Mouse (Mus musculus): ENCODE measurements around the gene Ceacam20.
"Not testable (repeated sequence)": the region's sequence is repeated elsewhere in the genome, so short reads cannot be mapped to it uniquely, and the experiment has no call there.

Gene Ceacam20

DNA sequence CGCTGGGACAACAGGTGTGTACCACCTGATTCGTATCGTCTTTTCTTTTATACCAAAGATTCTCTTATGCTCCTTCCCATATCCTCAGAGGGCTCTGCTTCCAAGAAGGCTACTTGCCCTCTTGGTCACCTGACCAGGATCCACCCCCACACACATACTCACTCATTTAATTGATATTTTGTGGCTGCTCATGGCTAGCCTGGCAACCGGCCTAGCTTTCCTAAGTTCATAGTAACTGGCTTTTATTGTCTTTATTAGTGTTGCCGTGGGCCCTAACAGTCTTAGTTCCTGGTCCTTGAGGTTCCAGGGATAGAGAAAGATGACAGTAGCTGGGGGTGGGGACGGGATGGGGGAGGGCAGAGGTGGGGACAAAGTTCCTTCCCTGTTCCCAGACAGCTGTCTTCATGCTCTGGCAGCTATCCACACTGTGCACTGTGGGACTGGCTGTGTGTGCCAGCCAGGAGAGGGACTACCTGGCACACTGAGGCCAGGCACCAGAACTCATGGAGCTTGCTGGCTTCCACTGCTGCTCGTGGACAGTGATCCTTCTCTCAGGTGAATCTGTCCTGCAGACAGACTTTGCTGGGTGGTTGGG lies at the start of gene Ceacam20:
Gene Ceacam20, plus strand, starts transcription at position 428 of the 595 bp plus-strand sequence.
- DNase-seq (ENCODE audit: low spot score), result no peak

- no peak for DNase-seq (ENCODE audit: low spot score)
Measured at GRCm38 (mm10) chr7:19920166-19920505, 45.1 kb upstream of the Ceacam20 start.

GRCm38 (mm10) chr7:19920506-19921261 lies 44.5 kb upstream of the Ceacam20 start, which contains the start of gene Pvr:
Pvr (minus strand) TSS chr7:19921160.
- peak; percentile 59 for DNase-seq (ENCODE audit: low spot score)

- DNase-seq (ENCODE audit: low spot score), result no peak
Measured at GRCm38 (mm10) chr7:19923354-19923753, 41.9 kb upstream of the Ceacam20 start.

DNA sequence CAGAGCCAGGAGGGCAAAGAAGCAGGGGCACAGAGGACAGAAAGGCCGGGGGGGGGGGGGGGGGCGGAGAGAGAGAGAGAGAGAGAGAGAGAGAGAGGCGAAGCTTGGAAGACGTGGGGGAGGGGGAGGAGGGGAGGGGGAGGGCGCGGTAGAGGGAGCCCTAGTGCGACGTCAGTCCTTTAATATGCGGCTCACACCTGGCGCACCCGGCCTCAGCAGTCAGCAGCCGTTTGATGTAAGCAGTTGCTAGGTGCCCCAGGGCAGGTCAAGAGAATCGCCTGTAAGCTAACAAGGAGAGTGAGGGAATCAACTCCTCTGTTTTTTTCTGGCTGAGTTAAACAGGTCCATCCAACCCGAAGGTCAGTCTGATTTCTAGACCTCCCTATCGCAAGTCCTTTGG lies 41.4 kb upstream of the Ceacam20 start:
- DNase-seq (ENCODE audit: low spot score), result no peak

GRCm38 (mm10) chr7:19925376-19925775 lies 39.8 kb upstream of the Ceacam20 start:
- no peak for DNase-seq (ENCODE audit: low spot score)

DNA sequence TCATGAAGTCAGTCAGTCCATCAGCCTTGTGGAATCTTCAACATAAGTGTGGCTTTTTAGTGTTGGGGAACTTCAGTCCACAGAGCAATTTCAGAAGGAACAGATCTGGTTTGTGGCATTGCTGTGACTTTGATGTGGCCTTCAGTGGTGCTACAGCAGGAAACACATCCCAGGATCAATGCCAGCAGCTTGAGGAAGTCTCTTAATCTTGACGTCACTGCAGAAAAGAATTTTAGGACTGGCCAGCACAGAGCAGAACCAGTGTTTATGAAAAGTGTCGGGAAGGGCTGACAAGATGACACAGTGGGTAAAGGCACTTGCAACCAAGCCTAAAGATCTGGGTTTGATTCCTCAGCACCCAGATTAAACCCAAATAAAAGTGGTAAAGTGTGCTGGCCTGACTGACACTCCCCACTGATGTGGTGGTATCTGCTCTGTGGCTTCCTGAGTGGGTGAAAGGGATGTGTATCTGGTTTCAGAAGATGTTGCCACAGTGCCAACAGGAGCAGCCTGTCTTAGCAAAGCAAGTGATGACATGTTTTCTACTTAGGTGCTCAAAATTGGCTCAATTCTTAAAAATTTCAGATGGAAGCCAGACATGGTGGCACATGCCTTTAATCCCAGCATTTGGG lies 38.2 kb upstream of the Ceacam20 start:
- no peak for DNase-seq (ENCODE audit: low spot score)

DNA sequence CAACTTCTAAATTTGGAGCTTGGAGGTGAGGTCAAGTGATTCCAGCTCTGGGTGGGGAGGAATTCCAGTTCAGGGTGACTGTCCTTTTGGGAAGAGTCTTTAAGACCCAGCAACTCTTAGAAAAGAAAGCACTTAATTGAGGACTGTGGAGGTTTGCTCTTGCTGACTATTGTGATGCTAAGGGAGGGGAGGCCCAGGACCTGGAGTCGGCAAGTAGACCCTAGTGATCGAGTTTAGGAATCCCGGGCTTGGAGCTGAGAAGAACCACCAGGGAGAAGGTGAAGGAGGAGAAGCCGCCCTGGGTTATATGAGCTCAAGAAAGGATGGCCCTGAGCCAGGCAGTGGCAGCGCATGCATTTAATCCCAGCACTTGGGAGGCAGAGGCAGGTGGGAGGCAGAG lies 36.7 kb upstream of the Ceacam20 start:
- no peak for DNase-seq (ENCODE audit: low spot score)

DNA sequence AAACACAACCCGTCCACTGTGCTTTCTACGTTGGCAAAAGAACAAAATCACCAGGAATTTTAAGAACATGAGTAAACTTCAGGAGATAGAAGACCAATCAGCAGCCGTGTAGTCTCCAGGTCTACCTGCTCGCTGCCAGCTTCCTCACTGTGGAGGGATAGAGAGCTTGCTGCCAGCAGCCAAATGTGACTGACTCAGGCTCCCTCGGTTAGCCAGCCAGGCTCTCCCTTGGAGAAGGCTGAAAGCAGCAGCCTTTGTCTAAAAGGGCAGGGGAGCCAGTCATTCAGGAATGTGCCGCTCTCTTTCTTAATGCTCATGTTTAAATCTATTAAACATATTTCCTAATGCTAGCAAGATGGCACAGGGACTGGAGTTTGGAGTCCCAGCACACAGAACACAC lies 34.7 kb upstream of the Ceacam20 start:
- DNase-seq (ENCODE audit: low spot score), result not testable (repeated sequence)

DNA sequence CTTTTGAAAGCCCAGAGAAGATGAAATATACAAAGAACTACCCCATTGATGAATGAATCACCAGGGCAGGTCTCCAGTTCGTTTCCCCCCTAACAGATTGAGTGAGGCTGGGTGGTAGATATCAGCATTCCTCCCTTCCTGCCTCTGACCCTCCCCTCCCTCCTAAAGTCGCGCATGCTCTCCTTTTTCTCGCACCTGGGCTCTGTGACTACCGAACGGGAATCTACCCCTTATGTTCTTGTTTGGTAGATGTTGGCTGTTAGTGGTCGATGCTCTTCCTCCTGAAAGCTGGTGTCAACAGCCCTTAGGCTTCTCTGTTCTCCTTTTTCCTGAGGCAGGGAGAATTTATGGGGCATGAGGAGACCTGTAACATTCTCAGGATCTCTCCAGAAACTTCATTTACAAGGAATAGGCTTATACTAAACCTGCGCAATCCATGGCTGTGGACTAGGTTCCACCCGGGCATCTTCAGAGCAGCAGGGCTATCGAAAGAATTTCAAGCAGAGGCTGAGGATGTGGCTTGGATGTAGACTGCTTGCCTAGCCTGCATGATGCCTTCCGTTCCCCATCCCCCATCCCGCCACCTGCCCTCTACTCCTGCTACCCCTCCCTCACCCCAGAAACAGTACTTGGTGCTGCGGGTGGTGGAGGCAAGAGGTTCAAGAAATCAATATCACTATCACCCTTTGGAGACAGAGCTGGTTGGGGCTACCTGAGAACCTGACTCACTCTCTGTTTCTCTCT lies 32.9 kb upstream of the Ceacam20 start:
- no peak for DNase-seq (ENCODE audit: low spot score)

GRCm38 (mm10) chr7:19932877-19933809 lies 32.1 kb upstream of the Ceacam20 start:
- DNase-seq (ENCODE audit: low spot score), result peak; percentile 58

GRCm38 (mm10) chr7:19935171-19935751 lies 30.0 kb upstream of the Ceacam20 start:
- DNase-seq (ENCODE audit: low spot score), result no peak

GRCm38 (mm10) chr7:19935961-19936360 lies 29.3 kb upstream of the Ceacam20 start:
- no peak for DNase-seq (ENCODE audit: low spot score)

DNA sequence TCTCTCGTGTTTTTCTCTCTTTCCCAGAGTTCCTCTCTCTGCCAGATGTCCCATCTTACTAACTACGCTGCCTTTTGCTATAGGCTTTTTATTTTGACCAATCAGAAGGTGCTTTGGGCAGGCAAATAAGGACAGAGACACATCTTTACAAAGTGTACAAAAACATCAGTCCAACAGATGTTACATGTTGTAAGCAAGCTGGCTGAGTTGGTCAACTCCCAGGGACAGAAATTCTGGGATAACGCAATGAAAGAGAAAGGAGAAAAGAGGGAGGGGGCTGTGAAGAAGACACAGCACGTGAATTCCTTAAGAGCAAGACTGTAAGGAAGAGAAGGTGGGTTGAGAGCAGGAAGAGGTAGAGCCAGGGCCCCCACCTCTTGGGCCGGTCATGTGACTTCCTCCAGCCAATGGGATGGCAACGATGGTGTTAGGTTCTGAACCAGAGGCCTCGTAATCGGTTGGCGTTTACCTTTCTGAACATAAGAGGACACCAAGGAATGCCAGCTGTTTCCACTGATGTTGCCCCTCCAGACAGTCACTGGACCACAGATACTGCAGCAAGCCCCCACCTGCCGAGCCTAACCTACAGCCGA lies 27.9 kb upstream of the Ceacam20 start:
- no peak for DNase-seq (ENCODE audit: low spot score)

DNA sequence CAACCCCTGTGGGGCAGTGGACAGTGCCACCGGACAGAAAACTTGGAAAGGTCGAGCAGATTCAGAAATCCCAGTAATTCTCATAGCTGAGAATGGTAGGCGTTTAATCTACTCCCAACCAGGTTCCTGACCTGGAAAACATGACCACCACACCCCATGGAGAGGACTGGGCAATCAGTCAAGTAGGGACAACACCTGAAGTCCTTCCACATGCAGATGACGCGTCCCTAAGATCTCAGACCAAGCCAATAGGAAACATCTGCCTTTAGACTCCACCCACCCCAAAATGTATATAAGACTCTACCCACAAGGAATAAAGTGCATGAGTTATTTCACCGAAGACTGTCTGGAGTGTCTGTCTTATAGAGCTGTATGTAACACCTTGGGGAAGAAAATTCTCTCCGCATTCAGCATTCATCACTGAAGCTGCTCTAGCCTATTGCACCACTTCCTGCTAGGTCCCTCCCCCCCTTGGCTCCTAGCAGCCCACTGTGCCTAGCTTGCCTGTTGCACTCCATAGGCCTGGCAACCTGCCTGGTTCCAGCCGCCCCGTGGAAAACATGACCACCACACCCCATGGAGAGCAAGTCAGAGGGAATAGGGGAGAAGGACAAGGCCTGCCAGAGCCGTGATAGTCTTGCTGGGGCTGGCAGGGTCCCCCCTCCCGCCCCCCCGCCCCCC lies 25.5 kb upstream of the Ceacam20 start:
- peak; percentile 72 for DNase-seq (ENCODE audit: low spot score)

GRCm38 (mm10) chr7:19940256-19940655 lies 25.0 kb upstream of the Ceacam20 start:
- DNase-seq (ENCODE audit: low spot score), result no peak

DNA sequence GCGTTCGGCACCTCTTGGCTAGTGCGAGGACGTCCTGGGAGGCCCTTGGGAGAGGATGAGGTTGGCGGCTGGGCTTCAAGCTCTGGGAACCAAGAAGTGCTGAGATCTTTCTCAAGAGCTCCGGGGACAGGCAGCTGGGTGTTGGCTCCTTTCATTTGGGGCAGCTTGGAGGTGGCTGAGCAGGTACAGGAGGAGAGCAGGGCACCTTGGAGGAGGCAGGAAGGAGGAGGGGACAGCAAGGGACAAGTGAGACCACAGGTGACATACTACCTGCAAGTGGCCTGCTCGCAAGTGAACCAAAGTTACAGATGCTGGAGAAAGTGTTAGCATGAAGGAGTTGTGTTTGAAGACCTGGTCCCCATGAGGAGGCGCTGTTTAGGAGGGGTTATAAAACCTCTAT lies 20.5 kb upstream of the Ceacam20 start:
- DNase-seq (ENCODE audit: low spot score), result no peak

- DNase-seq (ENCODE audit: low spot score), result no peak
Measured at GRCm38 (mm10) chr7:19945201-19945600, 20.0 kb upstream of the Ceacam20 start.

- no peak for DNase-seq (ENCODE audit: low spot score)
Measured at GRCm38 (mm10) chr7:19945821-19946515, 19.2 kb upstream of the Ceacam20 start.

DNA sequence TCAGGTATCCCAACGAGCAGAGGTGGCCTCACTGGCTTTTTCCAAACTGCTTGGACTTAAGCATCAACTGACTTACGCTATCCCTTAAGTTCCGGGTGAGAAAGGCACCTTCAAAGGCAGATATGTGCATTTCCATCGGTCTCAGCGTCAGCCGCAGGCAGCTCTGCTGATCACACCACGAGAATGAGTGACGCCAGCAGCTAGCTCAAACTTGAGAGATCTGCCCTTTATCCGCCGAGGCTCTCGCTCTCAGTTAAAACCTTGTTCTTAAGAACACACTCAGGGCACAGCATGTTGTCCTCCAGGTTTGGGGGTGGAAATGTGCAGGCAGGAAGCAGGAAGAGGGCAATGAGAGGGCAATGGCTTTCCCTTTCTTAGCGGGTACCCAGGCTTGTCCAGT lies 16.3 kb upstream of the Ceacam20 start:
- no peak for DNase-seq (ENCODE audit: low spot score)

Data from ovary, postnatal 14 days (tissue).